Mouse (Mus musculus) neural tube, embryonic 13.5 days (tissue): ENCODE measurements around the gene Atp6v1g1. TPM values are rescaled to one million over a fixed set of nuclear protein-coding genes. Genes with fewer than 3 reads are reported as not detected.

Experiments
- ATAC-seq: fragments of 200-750 bp; cut with Nextera tagmentation; 2 replicates; pipeline ENCODE4 v1.8.0; 2017; ENCODE audit warnings: low read depth, mild to moderate bottlenecking, moderate TSS enrichment, moderate library complexity
- H3K27ac ChIP-seq: fragments of 300-500 bp; sonication (generic); replicated peaks from 2 replicates; pipeline ENCODE4 v1.5.1; 2015; ENCODE audit warnings: moderate library complexity, mild to moderate bottlenecking, inconsistent platforms
- H3K27me3 ChIP-seq: fragments of 300-500 bp; sonication (generic); 2 replicates; pipeline ENCODE4 v1.6.1; 2015; ENCODE audit warnings: mild to moderate bottlenecking, inconsistent platforms
- H3K36me3 ChIP-seq: fragments of 300-500 bp; sonication (generic); 2 replicates; pipeline ENCODE4 v1.6.1; 2015; ENCODE audit warnings: mild to moderate bottlenecking, inconsistent platforms
- H3K4me1 ChIP-seq: fragments of 300-500 bp; sonication (generic); replicated peaks from 2 replicates; pipeline ENCODE4 v1.6.1; 2015; ENCODE audit warnings: inconsistent platforms
- H3K4me2 ChIP-seq: fragments of 300-500 bp; sonication (generic); 2 replicates; pipeline ENCODE4 v1.6.1; 2015; ENCODE audit warnings: inconsistent platforms, mild to moderate bottlenecking, moderate library complexity
- H3K4me3 ChIP-seq: fragments of 300-500 bp; sonication (generic); 2 replicates; pipeline ENCODE4 v1.5.1; 2015; ENCODE audit warnings: mild to moderate bottlenecking, inconsistent platforms
- H3K9ac ChIP-seq: fragments of 300-500 bp; sonication (generic); 2 replicates; pipeline ENCODE4 v1.6.1; 2015; ENCODE audit warnings: moderate library complexity, mild to moderate bottlenecking, inconsistent platforms
- H3K9me3 ChIP-seq: fragments of 300-500 bp; sonication (generic); 2 replicates; pipeline ENCODE4 v1.6.1; 2016; ENCODE audit warnings: inconsistent platforms
- WGBS: fragments of 180-500 bp; shearing (Covaris S2); methylation state at CpG from one replicate; pipeline ENCODE4 v1.1.7; 2015; 5-methylcytosine and 5-hydroxymethylcytosine counted together
- polyA plus RNA-seq: library from polyadenylated mRNA; unstranded; fragments of >200 nt; fragmentation: Nextera tagmentation; extraction: Ambion mirVana; gene quantifications from 2 replicates; pipeline ENCODE4 v1.2.1, GENCODE M21; 2015

The Atp6v1g1 gene
- polyA plus RNA-seq, 1 experiment from 2014 or later, result 499 TPM

DNA sequence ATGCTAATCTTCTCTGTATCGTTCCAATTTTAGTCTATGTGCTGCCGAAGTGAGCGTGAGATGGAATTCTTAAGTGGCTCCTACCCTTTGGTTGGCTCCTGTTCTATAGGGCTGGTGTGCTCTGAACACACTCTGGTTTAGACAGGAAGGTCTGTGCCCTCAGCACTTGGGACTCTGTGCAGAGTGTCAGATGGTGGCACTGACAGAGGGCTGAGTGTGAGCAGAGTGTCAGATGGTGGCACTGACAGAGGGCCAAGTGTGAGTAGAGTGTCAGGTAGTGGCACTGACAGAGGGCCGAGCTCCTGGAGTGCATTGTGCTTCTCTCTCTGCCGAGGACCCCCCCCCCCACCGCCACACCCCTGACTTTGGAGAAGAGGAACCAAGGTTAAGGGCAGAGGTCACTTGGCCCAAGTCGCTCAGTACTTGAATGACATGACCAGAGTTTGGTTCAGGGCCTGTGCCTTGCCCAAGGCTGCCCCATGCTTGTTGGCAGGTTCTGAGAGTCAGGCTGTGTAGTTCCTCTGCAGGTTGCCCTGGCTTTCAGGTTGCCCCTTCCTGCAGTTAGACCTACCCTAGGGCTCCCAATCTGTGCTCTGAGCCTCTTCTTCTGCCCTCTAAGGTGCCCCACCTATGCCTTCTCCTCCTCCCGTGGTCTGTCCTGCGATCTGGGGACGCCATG, 23.3 kb downstream of the Atp6v1g1 start:
- no peak overlapping the region for H3K27ac ChIP-seq
- ATAC-seq, result no peak

DNA sequence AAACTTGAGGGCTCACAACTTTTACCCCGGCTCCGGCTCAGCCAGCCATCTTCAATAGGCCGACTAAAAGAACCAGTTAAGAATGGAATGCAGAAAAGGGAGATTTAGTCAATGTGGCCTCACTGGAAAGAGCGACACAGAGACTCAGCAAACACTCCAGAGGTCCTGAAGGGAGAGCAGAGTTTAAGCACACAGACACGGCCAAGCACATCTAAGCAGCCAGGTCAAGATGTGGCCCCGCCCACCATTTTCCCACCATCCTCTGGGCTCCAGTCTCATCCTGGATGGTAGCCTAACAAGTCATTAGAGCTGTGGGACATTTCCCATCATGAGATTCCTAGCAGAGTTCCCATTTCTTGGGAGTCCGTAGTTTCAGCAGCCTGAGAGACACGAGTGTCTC, 24.8 kb downstream of the Atp6v1g1 start:
- no peaks in the 10 kb centered on the region for H3K9me3 ChIP-seq
- no peak overlapping the region for H3K27ac ChIP-seq
- no peaks in the 10 kb centered on the region for H3K36me3 ChIP-seq
- no peak for ATAC-seq
- H3K9ac ChIP-seq, result no peak overlapping the region
- no peak overlapping the region for H3K4me2 ChIP-seq
- no peak overlapping the region for H3K4me3 ChIP-seq
- WGBS, result 87% methylated on average over 8 of the region's 8 CpGs
- H3K4me1 ChIP-seq, result peaks cover 7% of the 10 kb centered on the region
- no peaks in the 10 kb centered on the region for H3K27me3 ChIP-seq

More for the DNA sequence above, 23.3 kb downstream of the Atp6v1g1 start:
- Histone ChIP-seq H3K36me3 (no peaks in the 10 kb centered on the region), H3K4me1 (peaks cover 7% of the 10 kb centered on the region), H3K4me2 (no peak overlapping the region), H3K9me3 (no peaks in the 10 kb centered on the region), H3K27me3 (no peaks in the 10 kb centered on the region), H3K9ac (no peak overlapping the region), H3K4me3 (no peak overlapping the region)
- 89% methylated on average over 10 of the region's 10 CpGs for WGBS

DNA sequence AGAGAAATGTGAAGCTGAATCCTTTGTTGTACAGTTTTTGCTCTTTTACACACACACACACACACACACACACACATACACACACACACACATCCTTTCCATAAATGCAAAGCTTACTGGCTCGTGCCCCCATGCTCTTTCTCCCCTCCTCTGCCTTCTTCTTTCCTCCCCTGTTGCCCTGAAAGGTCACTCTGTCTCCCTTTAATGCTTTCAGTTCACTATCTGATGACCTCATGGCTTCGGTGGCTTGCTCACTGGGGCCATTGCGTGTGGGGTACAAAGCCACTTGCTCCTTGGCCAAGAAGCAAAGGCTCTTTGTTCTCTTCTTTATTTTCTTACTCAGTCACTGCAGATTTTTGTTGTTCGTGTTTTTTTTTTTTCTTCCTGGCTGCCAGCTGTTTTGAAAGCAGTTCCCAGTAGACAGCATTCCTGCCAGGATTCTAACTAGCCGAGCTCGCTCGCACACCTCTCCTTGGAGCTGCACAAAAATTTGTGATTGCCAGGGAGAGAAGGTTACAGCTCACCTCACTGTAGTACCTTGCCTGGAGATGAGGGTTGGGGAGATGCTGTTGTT, 25.7 kb downstream of the Atp6v1g1 start:
- no peak overlapping the region for H3K4me2 ChIP-seq
- no peak overlapping the region for H3K27ac ChIP-seq
- no peak for ATAC-seq
- peaks cover 7% of the 10 kb centered on the region for H3K4me1 ChIP-seq
- WGBS, result 29% methylated on average over 7 of the region's 7 CpGs
- no peaks in the 10 kb centered on the region for H3K27me3 ChIP-seq
- H3K36me3 ChIP-seq, result no peaks in the 10 kb centered on the region
- no peak overlapping the region for H3K4me3 ChIP-seq
- H3K9me3 ChIP-seq, result no peaks in the 10 kb centered on the region
- H3K9ac ChIP-seq, result peak overlapping the region; percentile 38; the same call in 1 of the 2 replicates

DNA sequence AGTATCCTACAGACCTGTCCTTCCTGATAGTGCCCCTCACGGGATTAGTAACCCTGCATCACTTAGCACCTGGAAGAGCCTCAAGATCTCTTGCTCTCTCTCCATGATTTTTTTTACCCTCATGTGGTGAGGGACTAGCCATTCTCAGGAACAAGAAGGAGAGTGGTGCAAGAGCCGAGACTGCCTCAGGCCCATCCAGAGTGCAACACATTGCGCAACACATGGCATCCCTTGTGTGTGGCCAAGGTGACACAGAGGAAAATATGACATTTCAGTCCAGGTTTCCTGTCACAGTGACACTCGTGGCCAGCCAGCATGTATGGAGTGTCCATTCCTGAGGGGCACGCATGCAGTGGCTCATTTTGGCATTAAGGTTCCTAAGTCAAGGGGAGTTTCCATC, 28.0 kb downstream of the Atp6v1g1 start:
- Histone ChIP-seq H3K36me3 (no peaks in the 10 kb centered on the region), H3K27ac (no peak overlapping the region), H3K9me3 (no peaks in the 10 kb centered on the region), H3K27me3 (no peaks in the 10 kb centered on the region), H3K4me3 (no peak overlapping the region), H3K9ac (no peak overlapping the region), H3K4me1 (peaks cover 7% of the 10 kb centered on the region), H3K4me2 (no peak overlapping the region)
- 94% methylated on average over 5 of the region's 5 CpGs for WGBS
- no peak for ATAC-seq

DNA sequence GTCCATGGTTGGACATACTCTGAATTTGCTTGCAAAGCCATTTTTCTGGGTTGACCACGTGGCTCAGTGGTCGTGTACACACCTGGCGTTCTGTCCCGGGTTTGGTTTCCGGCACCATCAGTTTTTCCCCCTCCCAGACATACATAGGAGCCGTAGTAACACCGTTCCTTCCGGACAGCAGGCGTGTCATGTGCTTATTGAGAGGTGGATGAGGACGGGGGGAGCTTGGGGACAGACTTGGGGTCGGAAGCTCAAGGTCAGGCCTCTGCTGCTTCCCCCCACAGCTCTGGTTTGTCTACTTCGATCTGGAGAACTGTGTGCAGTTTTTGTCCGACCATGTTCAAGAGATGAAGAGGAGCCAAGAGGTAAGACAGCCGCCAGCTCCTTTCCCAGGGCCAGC, 35.1 kb downstream of the Atp6v1g1 start:
- no peak overlapping the region for H3K4me3 ChIP-seq
- peak; percentile 27; the same call in 1 of the 2 replicates for ATAC-seq
- no peak overlapping the region for H3K4me2 ChIP-seq
- no peaks in the 10 kb centered on the region for H3K36me3 ChIP-seq
- no peak overlapping the region for H3K27ac ChIP-seq
- H3K4me1 ChIP-seq, result peaks cover 12% of the 10 kb centered on the region
- no peak overlapping the region for H3K9ac ChIP-seq
- WGBS, result 82% methylated on average over 14 of the region's 14 CpGs
- H3K27me3 ChIP-seq, result no peaks in the 10 kb centered on the region
- no peaks in the 10 kb centered on the region for H3K9me3 ChIP-seq

DNA sequence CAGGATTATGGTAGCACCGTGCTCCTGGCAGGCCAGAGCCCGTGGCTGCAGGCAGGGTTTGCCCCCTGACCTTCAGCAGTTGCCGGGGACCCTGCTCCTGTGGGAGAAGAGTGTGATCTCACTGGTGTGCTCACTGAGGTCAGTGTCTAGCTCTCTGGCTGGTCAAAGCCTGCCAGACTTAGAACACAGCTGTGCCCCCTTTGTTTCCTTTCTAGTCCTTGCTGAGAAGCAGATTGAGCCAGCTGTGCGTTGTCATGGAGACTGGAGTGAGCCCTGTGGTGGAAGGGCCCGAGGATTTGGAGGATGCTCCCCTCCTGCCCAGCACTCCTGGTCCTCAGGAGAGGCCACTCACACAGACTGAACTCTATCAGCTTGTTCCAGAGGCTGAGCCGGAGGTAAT, 35.5 kb downstream of the Atp6v1g1 start:
- Histone ChIP-seq H3K27me3 (no peaks in the 10 kb centered on the region), H3K4me3 (no peak overlapping the region), H3K9ac (no peak overlapping the region), H3K9me3 (no peaks in the 10 kb centered on the region), H3K36me3 (no peaks in the 10 kb centered on the region), H3K4me2 (no peak overlapping the region), H3K27ac (no peak overlapping the region), H3K4me1 (peaks cover 12% of the 10 kb centered on the region)
- ATAC-seq, result peak; percentile 78
- WGBS, result 33% methylated on average over 6 of the region's 6 CpGs

DNA sequence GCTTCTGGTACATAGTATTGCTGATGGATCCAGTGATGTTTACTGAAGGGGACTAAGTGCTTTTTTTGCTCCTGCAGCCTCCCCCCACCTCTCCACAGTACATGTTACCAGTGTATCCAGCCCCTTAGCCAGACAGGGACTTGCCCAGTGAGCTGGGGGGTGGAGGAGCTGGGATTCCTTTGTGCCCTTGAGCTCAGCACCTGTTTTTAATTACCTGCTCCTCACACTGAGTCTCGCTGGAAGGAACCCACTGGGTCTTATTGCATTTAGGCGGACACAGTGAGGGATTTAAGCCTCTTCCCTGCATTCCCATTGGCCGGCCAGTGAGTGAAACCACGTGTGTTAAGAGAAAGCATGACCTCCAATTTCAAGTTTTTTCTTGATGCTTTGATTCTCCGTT, 38.0 kb downstream of the Atp6v1g1 start:
- no peaks in the 10 kb centered on the region for H3K36me3 ChIP-seq
- no peak for ATAC-seq
- H3K9me3 ChIP-seq, result no peaks in the 10 kb centered on the region
- H3K27ac ChIP-seq, result no peak overlapping the region
- H3K4me3 ChIP-seq, result no peak overlapping the region
- no peaks in the 10 kb centered on the region for H3K27me3 ChIP-seq
- peaks cover 12% of the 10 kb centered on the region for H3K4me1 ChIP-seq
- H3K9ac ChIP-seq, result no peak overlapping the region
- no peak overlapping the region for H3K4me2 ChIP-seq
- 70% methylated on average over 5 of the region's 5 CpGs for WGBS

DNA sequence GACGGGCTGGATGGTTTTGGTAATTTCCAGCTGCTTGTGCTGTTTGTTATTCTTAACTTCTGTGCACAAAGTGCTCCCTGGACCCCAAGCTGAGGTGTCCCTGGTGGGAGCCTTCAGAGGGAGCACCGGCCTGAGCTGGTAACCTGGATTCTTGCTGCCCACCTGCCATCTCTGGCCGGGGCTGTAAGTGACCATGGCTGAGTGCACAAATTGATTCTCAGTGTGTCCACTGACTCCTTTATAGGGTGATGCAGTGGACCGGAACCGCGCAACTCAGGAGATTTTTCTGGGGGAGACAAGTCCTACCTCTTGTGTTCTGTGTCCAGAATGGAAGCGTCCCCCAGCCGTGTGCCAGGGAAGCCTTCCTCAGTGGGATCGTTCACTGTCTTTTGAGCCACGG, 40.6 kb downstream of the Atp6v1g1 start:
- H3K27me3 ChIP-seq, result no peaks in the 10 kb centered on the region
- H3K4me3 ChIP-seq, result no peak overlapping the region
- H3K9ac ChIP-seq, result no peak overlapping the region
- ATAC-seq, result no peak
- H3K4me2 ChIP-seq, result no peak overlapping the region
- no peak overlapping the region for H3K27ac ChIP-seq
- H3K36me3 ChIP-seq, result no peaks in the 10 kb centered on the region
- peaks cover 6% of the 10 kb centered on the region for H3K4me1 ChIP-seq
- WGBS, result 88% methylated on average over 10 of the region's 10 CpGs
- H3K9me3 ChIP-seq, result no peaks in the 10 kb centered on the region

DNA sequence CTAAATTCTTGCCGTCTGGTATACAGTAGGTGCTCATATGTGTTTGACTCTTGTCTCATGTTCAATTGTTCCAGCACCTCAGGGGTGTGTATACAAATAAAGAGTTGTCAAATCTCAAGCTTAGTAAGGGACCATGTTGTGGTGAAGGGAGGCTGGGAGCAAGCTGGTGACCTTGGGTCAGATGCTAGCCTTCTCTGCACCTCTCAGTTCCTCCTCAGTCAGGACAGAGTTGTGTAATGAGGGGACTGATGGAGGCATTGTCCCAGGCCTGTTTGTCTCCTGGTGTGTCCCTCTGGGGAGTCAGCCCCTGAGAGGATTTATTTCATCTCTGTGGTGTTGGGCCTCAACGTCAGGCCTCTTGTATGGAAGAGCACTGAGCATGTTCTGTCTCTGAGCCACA, 41.7 kb downstream of the Atp6v1g1 start:
- Histone ChIP-seq H3K9ac (no peak overlapping the region), H3K4me2 (no peak overlapping the region), H3K27me3 (no peaks in the 10 kb centered on the region), H3K4me1 (0 out of 2 replicates have a peak, but pooled peaks cover 3% of the 10 kb centered on the region), H3K4me3 (no peak overlapping the region), H3K27ac (no peak overlapping the region), H3K36me3 (no peaks in the 10 kb centered on the region), H3K9me3 (no peaks in the 10 kb centered on the region)
- no peak for ATAC-seq
- WGBS, result 77% methylated on average over 2 of the region's 2 CpGs

DNA sequence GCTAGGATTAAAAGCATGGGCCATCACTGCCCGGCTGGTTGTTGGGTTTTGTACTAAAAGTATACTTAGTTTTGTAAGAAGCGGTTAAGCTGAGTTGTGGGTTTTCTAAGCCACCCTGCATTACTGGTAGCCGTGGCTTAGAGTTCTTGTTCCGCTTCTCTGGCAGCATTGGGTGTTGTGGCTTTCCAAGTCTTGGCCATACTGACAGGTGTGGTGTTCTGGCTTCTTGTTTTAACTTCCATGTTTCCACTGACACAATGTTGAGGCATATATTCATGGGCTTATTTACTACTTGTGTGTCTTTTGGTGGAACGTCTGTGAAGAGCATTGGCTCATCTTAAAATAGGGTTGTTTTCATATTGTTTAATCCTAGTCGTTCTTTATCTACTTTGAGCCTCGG, 45.4 kb downstream of the Atp6v1g1 start:
- no peak overlapping the region for H3K4me3 ChIP-seq
- ATAC-seq, result no peak
- no peaks in the 10 kb centered on the region for H3K36me3 ChIP-seq
- no peaks in the 10 kb centered on the region for H3K4me1 ChIP-seq
- no peak overlapping the region for H3K9ac ChIP-seq
- H3K27ac ChIP-seq, result no peak overlapping the region
- no peaks in the 10 kb centered on the region for H3K27me3 ChIP-seq
- no peaks in the 10 kb centered on the region for H3K9me3 ChIP-seq
- WGBS, result 91% methylated on average over 7 of the region's 7 CpGs
- no peak overlapping the region for H3K4me2 ChIP-seq

DNA sequence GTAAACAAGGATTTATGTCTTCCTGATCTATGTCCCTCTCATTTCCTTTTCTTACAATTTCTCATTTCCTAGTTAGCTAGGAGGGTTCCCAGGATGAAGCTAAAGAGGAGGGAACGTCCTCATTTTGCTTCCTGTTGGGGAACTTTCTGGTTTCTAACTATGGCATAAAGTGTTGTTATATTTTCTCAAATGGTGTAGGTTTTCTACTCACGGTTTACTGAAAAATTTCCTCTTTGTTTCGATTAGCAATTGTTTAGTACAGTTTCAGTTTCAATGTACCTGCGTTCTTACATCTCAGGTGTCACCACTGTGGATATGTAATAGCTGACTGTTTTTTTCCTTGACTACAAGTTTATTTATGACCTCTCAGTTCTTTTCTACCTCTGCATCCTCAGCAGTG, 46.0 kb downstream of the Atp6v1g1 start:
- no peaks in the 10 kb centered on the region for H3K4me1 ChIP-seq
- no peak overlapping the region for H3K4me3 ChIP-seq
- WGBS, result 84% methylated on average over 4 of the region's 4 CpGs
- H3K9ac ChIP-seq, result no peak overlapping the region
- no peaks in the 10 kb centered on the region for H3K9me3 ChIP-seq
- no peaks in the 10 kb centered on the region for H3K27me3 ChIP-seq
- H3K4me2 ChIP-seq, result no peak overlapping the region
- H3K36me3 ChIP-seq, result no peaks in the 10 kb centered on the region
- no peak overlapping the region for H3K27ac ChIP-seq
- no peak for ATAC-seq

DNA sequence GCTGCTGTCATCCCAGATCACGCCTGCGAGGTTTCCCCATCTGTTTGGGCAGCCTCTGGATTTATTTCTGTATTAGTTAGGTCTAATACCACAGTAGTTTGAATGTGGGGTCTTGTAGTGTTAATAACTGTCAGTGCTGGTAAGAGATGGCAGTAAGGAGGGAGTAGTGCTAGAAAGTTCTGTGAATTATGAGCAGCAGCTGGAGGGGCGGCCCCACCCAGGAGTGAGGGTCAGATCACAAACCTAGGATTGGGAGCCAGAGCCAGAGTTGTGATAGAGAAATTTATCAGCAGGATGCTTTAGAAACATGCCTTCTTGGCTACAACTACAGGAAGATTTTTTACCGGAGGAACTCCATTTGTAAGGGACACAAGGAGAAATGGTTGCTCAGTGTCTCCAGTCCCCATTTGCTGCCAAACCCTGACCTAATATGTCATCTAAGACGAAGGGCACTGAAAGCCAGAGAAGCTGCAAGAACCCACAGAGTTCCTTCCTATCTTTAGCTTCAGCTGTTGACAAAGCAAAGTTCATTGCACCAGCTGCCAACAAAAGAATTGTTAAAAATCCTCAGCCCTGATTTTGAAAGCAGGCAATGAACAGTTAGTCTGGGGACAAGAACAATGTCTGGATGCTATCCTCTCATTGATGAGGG, 50.0 kb downstream of the Atp6v1g1 start:
- H3K9me3 ChIP-seq, result no peaks in the 10 kb centered on the region
- H3K27ac ChIP-seq, result no peak overlapping the region
- H3K4me1 ChIP-seq, result no peaks in the 10 kb centered on the region
- WGBS, result 78% methylated on average over 5 of the region's 5 CpGs
- no peak for ATAC-seq
- no peak overlapping the region for H3K4me3 ChIP-seq
- H3K4me2 ChIP-seq, result no peak overlapping the region
- H3K9ac ChIP-seq, result no peak overlapping the region
- H3K27me3 ChIP-seq, result no peaks in the 10 kb centered on the region
- no peaks in the 10 kb centered on the region for H3K36me3 ChIP-seq
